Mouse (Mus musculus) lung, adult 18-20 months (tissue): ENCODE data around the gene Tgfbr2.
A peak's percentile ranks its signal among the peaks of the same experiment; 100 is the strongest.

Experiments
- DNase-seq, 2 experiments: peaks; one replicate each; pipeline ENCODE4 v3.0.0; 2022; ENCODE audit warnings: mixed read lengths in 2 of 2

Tgfbr2 gene

DNA sequence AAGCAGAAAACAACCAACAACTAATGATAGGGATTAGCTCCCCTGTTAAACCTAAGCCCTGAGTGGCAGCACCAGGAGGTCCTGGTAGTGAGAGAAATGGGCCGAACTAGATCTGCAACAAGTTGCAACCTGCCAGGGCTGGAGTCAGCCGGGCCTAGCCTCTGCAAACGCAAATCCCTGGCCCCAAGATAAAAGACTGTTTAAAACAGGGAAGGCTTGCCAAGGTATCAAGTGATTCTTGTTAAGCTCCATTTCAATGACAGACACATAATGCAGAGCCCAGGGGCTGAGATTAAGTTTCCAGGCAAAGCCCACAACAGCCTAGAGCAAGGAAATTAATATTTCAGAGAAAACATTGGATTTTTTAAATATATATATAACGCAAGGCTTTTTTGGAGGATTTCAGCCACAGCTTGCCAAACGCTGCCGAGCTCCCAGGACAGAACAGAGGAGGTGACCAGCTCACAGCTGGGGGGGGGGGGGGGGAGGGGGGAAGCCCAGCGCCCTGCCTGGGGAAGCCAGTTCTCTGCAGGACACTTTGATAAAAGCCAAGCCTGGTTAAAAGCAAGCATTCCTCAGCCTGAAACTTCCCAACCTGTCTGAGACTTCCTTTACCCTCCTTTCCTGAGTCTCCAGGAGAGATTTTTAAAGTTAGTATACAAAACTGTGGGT, 24.3 kb downstream of the Tgfbr2 start:
- DNase-seq: no peak

GRCm38 (mm10) chr9:116148809-116149208, 26.4 kb downstream of the Tgfbr2 start:
- DNase-seq: no peak

DNA sequence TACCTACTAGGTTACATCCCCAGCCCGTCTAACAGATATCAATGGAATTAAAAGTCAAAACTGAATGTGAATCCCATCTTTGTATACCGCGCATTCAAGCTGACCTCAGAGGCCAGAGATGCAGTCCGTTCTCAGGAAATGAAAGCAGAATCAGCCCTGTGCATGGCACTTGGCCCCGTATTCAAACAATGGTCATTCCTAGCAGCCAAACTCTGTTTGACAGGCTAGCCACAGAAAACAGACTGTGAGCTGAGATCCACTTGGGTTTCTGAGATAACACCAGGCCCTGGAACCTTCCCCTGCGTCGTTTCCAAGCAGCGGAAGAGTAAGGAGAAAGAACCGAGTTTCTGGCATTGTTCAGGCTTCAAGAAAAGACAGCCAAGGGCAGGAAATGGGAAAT, 28.9 kb downstream of the Tgfbr2 start:
- DNase-seq: peak in 1 of 2 experiments; percentile 53

DNA sequence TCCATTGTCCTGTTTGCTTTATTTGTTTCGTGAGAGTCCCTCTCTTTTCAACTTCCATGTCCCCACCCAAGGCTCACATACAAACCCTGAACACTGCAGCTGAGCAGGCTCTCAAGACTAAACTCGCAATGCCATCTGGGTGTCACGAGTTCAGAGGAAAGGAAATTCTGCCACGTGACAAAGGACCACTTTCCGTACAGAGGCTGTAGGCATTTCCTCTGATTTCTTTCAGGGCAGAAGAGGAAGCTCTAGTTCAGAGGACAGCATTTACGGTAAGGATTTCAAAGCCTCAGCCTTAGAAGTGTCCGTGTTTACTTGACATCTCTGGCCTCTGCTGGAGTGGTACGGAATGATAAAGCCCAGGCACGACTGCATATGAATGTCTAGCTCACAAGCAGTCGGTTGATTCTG, 29.9 kb downstream of the Tgfbr2 start:
- DNase-seq: peak; percentile 59 to 68

- no peak for DNase-seq
Measured at GRCm38 (mm10) chr9:116140422-116140821, 34.7 kb downstream of the Tgfbr2 start.

GRCm38 (mm10) chr9:116139549-116139948, 35.6 kb downstream of the Tgfbr2 start:
- DNase-seq: no peak

DNA sequence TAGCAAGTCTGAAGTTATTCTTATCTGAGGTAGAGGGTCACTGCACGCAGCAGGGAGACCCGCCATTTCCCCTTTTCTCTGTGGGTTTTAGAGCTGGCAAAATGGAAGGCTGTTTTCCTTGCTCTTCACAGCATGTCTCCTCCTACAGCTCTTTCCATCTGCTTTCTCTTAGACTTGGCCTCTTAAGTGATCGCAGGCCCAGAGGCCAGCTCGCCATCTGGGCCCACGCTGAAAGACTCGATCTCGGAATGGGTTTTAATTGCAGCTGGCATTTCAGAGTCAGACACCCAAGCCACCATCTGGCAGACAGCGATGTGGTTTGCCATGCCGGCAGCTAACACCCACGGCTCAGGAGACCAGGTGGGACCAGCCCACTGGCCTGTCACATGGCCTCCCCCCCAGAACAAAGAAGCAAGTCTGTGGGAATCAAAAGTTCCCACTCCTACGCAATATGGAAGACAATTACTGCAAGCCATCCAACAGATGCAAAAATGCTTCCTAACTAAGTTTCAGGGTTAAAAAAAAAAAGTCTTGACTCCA, 36.5 kb downstream of the Tgfbr2 start:
- no peak for DNase-seq

GRCm38 (mm10) chr9:116137645-116138044, 37.5 kb downstream of the Tgfbr2 start:
- DNase-seq: no peak

DNA sequence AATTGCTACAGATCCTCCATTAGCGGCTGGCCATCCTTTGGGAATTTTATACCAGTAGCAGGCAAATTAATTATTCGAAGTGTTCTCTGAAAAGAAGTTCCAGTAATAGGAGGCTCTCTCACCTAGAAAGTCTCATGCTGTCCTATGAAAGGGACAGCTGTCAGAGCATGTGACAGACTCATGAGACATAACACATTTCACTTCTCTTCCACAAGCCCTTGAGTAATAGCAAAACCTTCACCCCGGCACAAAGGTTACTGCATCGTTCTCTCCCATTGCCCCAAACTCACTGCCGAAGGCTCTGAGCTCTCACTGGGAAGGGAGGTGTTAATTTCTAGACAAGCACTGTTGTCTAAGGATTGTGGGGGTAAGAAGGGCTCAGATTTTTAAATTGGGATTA, 38.3 kb downstream of the Tgfbr2 start:
- DNase-seq: no peak

DNA sequence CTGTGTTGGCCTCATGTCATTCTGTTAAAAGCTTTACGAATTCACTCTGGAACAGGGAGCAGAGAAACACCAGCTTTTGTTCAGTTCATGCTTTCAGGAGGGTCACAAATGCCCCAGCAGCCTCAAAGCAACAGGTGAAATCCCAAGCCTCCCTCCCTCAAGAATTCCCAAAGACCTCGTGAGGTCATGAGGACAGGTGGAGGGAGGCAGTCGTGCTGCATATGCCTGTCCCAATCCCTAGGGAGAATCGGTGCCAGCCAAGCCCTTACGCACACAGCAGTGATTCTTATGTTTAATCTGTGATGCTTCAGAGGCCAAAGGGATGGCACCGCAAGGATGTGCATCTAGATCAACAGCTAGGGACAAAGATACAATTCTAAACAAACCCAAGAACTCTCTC, 39.0 kb downstream of the Tgfbr2 start:
- DNase-seq: no peak

DNA sequence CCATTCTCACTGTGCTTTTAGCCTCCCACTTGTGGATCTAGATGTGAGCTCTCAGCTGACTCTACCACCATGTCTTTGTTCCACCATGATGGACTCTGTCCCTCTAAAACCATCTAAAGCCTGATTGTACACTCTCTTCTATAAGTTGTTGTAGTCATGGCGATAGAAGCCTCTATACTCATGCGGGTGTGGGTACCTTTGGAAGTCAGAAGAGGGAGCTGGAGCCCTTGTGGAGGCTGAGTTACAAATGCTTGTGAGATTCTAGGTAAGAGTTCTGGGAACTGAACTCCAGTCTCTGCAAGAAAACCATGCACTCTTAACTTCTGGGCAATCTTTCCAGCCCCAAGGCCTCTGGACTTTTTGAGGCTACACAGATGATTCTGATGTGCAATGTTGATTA, 40.7 kb downstream of the Tgfbr2 start:
- DNase-seq: no peak

DNA sequence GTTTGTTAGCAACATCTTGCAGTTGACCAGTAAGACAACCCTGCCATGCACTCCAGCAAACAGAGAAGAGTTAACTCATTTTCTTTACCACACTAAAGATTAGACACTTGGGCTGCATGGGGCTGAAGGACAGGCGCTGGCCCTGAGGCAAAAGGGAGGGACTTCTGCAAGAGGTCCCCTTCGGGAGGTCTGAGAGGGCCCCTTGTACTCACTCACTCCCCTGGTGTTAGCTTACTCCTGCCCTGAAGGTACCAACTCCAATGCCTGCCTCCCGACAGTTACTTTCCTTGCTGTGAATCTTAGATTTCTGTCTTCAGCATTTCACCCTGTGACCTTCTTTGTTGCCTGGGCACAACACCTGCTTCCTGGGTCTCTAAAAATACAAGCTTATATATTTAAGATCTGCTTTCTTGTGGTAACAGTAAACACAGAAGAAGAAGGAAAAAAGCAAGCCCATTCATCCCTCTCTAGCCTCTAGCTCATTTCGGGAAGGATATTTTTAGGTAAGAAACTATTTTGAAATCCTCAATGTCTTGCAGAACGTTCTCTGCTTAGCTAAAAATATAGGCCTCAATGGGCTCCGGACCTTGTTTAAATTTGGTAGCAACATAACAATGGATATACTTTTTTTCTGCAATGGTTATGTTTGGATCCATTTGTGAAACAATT, 41.7 kb downstream of the Tgfbr2 start:
- DNase-seq: no peak

DNA sequence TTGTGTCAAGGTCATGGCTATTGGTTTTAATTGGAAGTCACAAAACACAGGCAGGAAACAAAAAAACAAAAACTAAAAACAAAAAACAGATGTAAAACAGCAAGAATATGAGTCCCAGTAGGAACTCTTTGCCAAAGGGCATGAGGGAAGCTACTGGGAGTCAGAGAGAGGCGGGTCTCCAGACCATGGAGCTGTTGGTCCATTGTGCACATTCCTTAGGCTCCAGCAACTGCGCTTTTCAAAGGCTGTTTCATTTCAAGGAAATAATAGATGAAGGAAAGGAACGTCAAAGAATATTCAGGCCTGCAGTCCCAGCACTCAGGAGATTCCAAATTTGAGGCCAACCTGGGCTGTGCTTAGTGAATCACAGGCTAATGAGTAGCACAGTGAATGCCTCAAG, 46.3 kb downstream of the Tgfbr2 start:
- no peak for DNase-seq

DNA sequence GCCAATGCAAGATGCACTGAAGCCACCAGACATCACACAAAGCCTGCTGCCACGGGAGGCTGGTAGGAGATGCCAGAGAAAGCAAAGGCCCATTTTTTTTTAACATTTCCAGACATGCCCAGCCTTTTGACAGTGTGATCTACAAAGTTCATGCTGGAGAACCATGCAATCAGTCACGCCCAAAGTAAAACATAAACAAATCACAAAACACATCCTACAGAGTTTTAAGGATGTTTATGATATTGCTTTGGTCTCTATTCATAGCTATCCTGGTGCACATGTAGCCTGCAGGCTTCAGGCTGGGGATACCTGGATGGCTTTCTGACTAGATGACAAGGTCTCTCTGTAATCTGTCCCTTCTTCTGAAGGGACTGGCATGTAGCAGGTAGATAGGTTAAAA, 46.8 kb downstream of the Tgfbr2 start:
- DNase-seq: no peak

GRCm38 (mm10) chr9:116126494-116126893, 48.7 kb downstream of the Tgfbr2 start:
- no peak for DNase-seq

DNA sequence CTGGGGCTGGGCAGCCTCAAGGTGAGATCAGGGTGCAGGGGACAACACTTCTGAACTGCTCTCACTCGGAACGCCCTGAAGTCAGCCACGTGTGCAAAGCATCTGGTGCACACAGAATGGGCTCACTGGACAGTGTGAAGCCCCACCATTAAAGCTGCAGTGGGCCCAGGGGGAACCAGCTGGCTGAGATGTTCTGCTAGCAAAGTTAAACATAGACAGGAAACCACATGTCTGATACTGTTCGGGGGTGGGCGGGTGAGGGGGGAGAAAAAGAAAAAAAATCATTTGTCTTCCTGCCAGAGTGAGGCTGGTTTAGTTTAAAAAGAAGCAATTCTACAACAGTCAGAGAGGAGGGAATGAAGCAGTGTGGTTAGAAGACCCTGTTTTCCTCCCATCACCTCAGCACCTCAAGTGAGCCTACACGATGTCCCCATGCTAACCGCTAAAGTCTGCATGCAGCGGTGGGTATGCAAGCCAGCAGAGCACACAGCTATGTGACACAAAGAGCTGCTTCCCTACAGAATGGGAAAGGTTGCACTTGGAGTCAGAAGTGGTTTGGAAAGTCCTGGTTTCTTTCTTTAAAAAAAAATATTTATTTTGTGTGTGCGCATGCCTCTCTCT, 52.1 kb downstream of the Tgfbr2 start:
- DNase-seq: no peak

- DNase-seq: no peak
Measured at GRCm38 (mm10) chr9:116122544-116122943, 52.6 kb downstream of the Tgfbr2 start.

DNA sequence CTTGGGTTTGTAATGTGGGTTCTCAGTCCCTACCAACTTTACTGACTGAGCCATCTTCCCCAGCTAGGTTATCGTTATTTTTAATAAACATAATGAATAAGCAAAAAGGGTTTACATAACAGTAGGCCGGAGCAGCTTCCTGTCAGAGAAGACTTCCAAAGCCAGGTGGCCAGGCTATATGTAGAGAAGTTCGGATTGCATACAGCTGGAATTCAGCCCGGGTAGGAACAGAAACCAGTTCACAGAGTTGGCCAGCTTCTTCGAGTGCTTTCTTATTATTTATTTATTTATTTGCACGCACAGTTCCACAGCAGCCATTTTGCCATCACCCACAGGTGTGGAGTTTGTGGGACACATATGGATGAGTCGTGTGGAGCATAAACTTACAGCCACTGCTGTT, 53.7 kb downstream of the Tgfbr2 start:
- no peak for DNase-seq

- DNase-seq: no peak
Measured at GRCm38 (mm10) chr9:116119990-116120389, 55.2 kb downstream of the Tgfbr2 start.

- no peak for DNase-seq
Measured at GRCm38 (mm10) chr9:116118332-116118872, 56.8 kb downstream of the Tgfbr2 start.

GRCm38 (mm10) chr9:116115875-116116274, 59.3 kb downstream of the Tgfbr2 start:
- no peak for DNase-seq

GRCm38 (mm10) chr9:116114339-116114738, 60.8 kb downstream of the Tgfbr2 start:
- peak; percentile 43 to 58 for DNase-seq

DNA sequence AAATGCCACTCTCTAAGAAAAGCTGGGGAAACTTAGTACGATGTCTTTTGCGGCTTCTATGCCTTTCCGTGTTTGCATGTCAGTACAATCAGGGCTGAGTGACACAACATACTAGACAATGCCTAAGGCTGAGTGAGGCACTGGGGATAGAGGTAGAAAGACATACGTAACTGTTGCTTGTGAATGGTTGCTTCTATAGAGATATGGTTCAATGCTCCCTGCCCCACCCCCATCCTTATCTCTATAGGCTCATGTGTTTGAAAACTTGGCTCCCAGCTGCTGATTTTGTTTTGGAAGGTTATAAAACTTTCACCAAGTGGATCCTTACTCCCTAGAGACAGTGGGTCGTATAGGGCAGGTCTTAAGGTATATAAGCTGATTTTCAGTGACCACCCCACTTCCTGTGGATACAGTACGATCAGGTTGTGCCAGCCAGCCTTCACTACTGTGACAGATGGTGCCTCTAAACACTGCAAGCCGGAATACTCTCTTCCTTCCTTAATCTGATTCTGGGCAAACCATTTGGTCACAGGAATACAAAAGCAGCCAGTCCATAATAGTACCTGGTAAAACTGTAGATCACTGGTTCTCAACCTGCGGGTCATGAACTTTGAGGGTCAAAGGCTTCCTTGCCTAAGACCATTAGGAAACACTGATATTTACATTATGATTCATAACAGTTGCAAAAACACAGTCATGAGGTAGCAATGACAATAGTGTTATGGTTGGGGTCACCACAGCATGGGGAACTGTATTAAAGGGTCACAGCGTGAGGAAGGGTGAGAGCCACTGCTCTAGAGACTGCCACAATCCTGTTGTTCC, 63.8 kb downstream of the Tgfbr2 start:
- no peak for DNase-seq
